Mouse (Mus musculus) midbrain, embryonic 13.5 days (tissue): ENCODE measurements at regions not wholly inside any gene's neighbourhood (a gene's known extent, or its start where the extent isn't known, plus 50 kb on each side); places are given as distances from the start of the nearest gene placed in this dataset.

Experiments
- ATAC-seq: fragments of 200-750 bp; cut with Nextera tagmentation; 2 replicates; pipeline ENCODE4 v1.8.0; 2017; ENCODE audit warnings: mild to moderate bottlenecking, moderate TSS enrichment, moderate library complexity
- H3K27ac ChIP-seq: fragments of 300-500 bp; sonication (generic); 2 replicates; pipeline ENCODE4 v1.5.1; 2015; ENCODE audit warnings: inconsistent platforms, mild to moderate bottlenecking, moderate library complexity
- H3K27me3 ChIP-seq: fragments of 300-500 bp; sonication (generic); 2 replicates; pipeline ENCODE4 v1.6.1; 2015; ENCODE audit warnings: mild to moderate bottlenecking, inconsistent platforms
- H3K36me3 ChIP-seq: fragments of 300-500 bp; sonication (generic); 2 replicates; pipeline ENCODE4 v1.6.1; 2015; ENCODE audit warnings: mild to moderate bottlenecking, inconsistent platforms
- H3K4me1 ChIP-seq: fragments of 300-500 bp; sonication (generic); replicated peaks from 2 replicates; pipeline ENCODE4 v1.6.1; 2015; ENCODE audit warnings: inconsistent platforms
- H3K4me2 ChIP-seq: fragments of 300-500 bp; sonication (generic); replicated peaks from 2 replicates; pipeline ENCODE4 v1.6.1; 2015; ENCODE audit warnings: moderate library complexity, mild to moderate bottlenecking, inconsistent platforms
- H3K4me3 ChIP-seq: fragments of 300-500 bp; sonication (generic); replicated peaks from 2 replicates; pipeline ENCODE4 v1.5.1; 2015; ENCODE audit warnings: mild to moderate bottlenecking, inconsistent platforms
- H3K9ac ChIP-seq: fragments of 300-500 bp; sonication (generic); replicated peaks from 2 replicates; pipeline ENCODE4 v1.6.1; 2015; ENCODE audit warnings: mild to moderate bottlenecking, inconsistent platforms
- H3K9me3 ChIP-seq: fragments of 300-500 bp; sonication (generic); 2 replicates; pipeline ENCODE4 v1.6.1; 2016; ENCODE audit warnings: mild to moderate bottlenecking, inconsistent platforms
- WGBS: fragments of 180-500 bp; shearing (Covaris S2); methylation state at CpG from one replicate; pipeline ENCODE4 v1.1.7; 2015; 5-methylcytosine and 5-hydroxymethylcytosine counted together

DNA sequence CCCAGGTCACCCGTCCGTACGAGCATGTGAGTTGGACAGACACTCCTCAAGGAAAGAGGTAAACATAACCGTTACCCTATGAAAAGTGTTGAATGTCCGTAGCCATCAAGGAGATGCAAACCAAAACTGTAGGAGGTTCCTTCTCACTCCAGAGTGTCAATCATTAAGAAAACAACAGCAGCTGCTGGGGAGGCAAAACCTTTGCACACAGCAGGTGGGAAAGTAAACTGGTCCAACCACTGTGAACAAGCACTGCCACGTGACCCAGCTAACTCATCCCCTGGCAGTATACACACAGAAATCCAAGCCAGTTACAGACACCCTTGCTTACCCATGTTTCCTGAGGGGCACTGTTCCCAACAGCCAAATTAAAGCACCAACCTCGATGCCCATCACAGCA, 54.7 kb upstream of the Irx5 start:
- no peak overlapping the region for H3K27ac ChIP-seq
- 84% methylated on average over 7 of the region's 7 CpGs for WGBS
- H3K27me3 ChIP-seq, result no peaks in the 10 kb centered on the region
- H3K4me1 ChIP-seq, result no peaks in the 10 kb centered on the region
- no peak for ATAC-seq
- peaks cover 8% of the 10 kb centered on the region for H3K9me3 ChIP-seq
- no peak overlapping the region for H3K9ac ChIP-seq
- peaks cover 4% of the 10 kb centered on the region; the same call in 1 of the 2 replicates for H3K36me3 ChIP-seq
- H3K4me3 ChIP-seq, result no peak overlapping the region
- no peak overlapping the region for H3K4me2 ChIP-seq

DNA sequence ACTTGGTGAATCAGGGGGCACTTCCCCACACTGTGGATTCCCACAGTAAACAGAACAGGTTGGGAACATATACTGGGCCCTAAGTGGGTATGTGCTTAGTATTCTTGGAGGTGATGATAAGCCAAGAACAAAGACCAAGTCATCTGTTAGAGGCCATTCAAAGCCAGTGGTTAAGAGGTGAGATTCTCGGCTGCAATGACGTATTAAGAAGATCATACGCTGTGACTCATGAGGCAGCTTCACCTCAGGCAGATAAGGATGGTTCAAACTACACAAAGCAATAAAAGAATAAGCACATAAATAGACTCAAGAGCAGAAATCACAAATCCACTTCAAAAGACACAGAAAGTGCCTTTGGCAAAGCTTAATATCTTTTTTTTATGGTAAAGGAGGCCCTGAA, 56.4 kb upstream of the Irx5 start:
- Histone ChIP-seq H3K9me3 (peaks cover 8% of the 10 kb centered on the region), H3K4me1 (no peaks in the 10 kb centered on the region), H3K27ac (no peak overlapping the region), H3K36me3 (peaks cover 4% of the 10 kb centered on the region; the same call in 1 of the 2 replicates), H3K27me3 (no peaks in the 10 kb centered on the region), H3K4me2 (no peak overlapping the region), H3K9ac (no peak overlapping the region), H3K4me3 (no peak overlapping the region)
- WGBS, result 90% methylated on average over 3 of the region's 3 CpGs
- no peak for ATAC-seq

DNA sequence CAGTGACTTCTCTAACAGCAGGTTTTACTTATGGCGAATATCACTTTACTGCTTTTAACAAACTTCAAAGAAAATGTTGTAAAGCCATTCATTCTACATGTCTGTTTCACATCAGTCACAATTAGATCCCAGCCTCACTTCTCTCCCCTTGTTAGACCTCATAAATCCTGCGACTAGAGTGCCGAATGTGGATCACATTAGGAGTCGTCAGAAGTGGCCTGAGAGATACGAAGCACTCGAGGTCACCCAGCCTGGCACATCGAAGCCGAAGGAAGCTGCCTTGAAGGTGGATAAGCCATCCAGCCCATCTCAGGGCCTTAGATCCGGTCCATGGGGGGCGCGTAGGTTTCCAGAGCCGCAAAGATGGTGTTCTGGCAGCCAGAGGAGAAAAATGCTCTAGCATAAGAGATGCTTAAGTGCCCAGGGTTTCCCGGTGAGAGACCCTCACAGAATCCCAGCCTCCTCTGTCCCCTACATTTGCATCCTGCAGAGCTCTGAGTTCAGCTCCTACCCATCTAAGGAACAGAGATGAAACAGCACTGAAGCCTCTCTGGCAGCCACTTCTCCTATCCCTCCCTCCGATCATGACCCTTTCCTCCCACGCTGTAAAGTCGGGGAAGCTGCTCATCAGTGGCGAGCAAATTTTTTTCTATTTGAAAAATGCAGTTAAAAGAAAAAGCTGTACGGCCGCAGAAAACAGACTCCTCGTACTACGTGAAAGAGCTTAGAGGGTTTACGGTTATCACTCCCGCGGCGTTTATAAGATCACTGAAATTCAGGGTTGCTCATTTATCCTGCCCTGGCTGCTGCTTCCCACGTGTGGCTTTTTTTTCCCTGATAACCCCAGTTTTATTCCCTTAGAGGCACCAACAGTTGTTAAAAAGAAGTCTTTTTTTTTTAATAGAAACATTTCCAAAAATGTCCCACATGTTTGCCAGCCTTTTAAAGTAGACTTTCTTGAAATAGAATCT, 70.3 kb upstream of the Irx5 start:
- H3K4me1 ChIP-seq, result 0 out of 2 replicates have a peak, but pooled peaks cover 5% of the 10 kb centered on the region
- ATAC-seq, result no peak
- no peak overlapping the region for H3K9ac ChIP-seq
- 77% methylated on average over 26 of the region's 26 CpGs for WGBS
- H3K36me3 ChIP-seq, result no peaks in the 10 kb centered on the region
- no peak overlapping the region for H3K27ac ChIP-seq
- no peak overlapping the region for H3K4me3 ChIP-seq
- no peaks in the 10 kb centered on the region for H3K9me3 ChIP-seq
- H3K4me2 ChIP-seq, result no peak overlapping the region
- 0 out of 2 replicates have a peak, but pooled peaks cover 3% of the 10 kb centered on the region for H3K27me3 ChIP-seq

DNA sequence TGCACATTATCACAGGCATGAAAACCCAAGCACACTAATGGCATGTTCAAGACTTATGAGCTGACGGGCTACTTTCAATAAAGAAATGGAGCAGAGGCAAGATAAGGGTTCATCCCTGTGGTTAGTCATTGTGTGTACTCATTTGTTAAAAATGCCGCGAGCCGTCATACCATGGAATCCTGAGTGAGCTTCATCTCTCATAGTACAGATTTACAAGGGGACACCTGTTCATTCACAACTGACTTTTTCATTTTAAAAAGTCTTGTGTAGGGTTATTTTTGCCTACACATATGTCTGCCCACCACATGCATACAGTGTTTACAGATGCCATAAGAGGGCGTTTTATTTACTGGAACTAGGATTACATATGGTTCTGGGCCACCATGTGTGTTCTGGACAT, 81.7 kb upstream of the Irx5 start:
- ATAC-seq, result no peak
- H3K27me3 ChIP-seq, result 0 out of 2 replicates have a peak, but pooled peaks cover 4% of the 10 kb centered on the region
- H3K4me3 ChIP-seq, result no peak overlapping the region
- no peak overlapping the region for H3K9ac ChIP-seq
- no peaks in the 10 kb centered on the region for H3K9me3 ChIP-seq
- H3K27ac ChIP-seq, result no peak overlapping the region
- H3K4me1 ChIP-seq, result no peaks in the 10 kb centered on the region
- H3K4me2 ChIP-seq, result no peak overlapping the region
- WGBS, result 90% methylated on average over 5 of the region's 5 CpGs
- H3K36me3 ChIP-seq, result no peaks in the 10 kb centered on the region

DNA sequence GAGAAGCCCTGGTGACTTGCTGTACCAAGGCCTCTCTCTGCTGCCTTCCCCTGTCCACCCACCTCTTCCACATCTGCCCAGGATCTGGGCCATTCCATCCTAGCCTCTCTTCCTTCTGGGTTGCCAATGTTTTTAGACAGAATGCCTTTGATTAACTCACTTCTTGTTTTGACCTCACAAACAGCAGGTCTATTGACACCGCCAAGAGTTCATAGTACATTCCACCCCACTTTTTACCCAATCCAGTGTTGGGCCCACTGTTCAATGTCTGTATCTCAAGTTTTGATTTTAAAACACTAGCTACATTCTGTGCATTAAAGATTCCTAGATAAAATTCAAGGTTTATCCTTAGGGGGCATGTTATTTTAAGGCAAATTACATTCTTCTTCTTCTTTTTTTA, 84.7 kb upstream of the Irx5 start:
- no peak for ATAC-seq
- Histone ChIP-seq H3K4me3 (no peak overlapping the region), H3K36me3 (no peaks in the 10 kb centered on the region), H3K4me2 (no peak overlapping the region), H3K27me3 (0 out of 2 replicates have a peak, but pooled peaks cover 4% of the 10 kb centered on the region), H3K27ac (no peak overlapping the region), H3K9me3 (peaks cover 9% of the 10 kb centered on the region), H3K9ac (no peak overlapping the region), H3K4me1 (no peaks in the 10 kb centered on the region)
- 97% methylated on average over 1 of the region's 1 CpGs for WGBS

DNA sequence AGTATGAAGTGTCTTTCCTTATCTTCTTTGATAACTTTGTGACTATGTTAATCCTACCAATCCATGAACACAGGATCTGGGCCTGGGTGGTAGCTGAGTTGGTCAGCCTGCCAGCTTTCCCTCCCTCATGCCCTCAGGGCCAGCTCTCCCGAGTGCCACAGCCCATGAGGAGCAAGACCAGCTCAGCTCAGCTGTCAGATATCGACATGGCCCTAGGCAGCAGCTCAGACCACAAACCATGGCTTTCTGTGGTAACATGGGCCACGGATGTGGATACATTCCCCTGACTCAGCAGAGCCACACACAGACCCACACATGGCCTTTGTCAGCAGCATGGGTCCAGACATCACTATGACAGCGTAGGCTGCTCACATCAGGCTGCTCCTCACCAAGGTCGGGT, 85.4 kb upstream of the Irx5 start:
- Histone ChIP-seq H3K27ac (no peak overlapping the region), H3K36me3 (no peaks in the 10 kb centered on the region), H3K9me3 (peaks cover 9% of the 10 kb centered on the region), H3K27me3 (0 out of 2 replicates have a peak, but pooled peaks cover 4% of the 10 kb centered on the region), H3K9ac (no peak overlapping the region), H3K4me2 (no peak overlapping the region), H3K4me3 (no peak overlapping the region), H3K4me1 (no peaks in the 10 kb centered on the region)
- ATAC-seq, result no peak
- WGBS, result 83% methylated on average over 5 of the region's 5 CpGs

DNA sequence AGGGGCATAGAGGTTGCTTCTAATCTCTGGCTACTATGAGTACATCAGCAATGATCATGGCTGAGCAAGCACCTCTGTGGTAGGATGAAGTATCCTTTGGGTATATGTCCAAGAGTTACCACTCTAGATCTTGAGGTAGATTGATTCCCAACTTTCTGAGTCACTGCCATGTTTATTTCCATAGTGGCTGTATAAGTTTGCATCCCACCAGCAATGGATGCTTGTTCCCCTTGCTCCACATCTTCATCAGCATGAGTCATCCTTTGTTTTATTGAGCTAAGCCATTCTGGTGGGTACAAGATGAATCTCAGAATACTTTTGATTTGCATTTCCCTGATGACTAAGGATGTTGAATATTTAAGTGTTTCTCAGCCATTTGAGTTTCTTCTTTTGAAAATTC, 86.8 kb upstream of the Irx5 start:
- 0 out of 2 replicates have a peak, but pooled peaks cover 4% of the 10 kb centered on the region for H3K27me3 ChIP-seq
- H3K4me2 ChIP-seq, result no peak overlapping the region
- ATAC-seq, result no peak
- H3K36me3 ChIP-seq, result no peaks in the 10 kb centered on the region
- H3K9me3 ChIP-seq, result peaks cover 9% of the 10 kb centered on the region
- H3K9ac ChIP-seq, result no peak overlapping the region
- H3K4me3 ChIP-seq, result no peak overlapping the region
- H3K27ac ChIP-seq, result no peak overlapping the region
- peaks cover 10% of the 10 kb centered on the region for H3K4me1 ChIP-seq

DNA sequence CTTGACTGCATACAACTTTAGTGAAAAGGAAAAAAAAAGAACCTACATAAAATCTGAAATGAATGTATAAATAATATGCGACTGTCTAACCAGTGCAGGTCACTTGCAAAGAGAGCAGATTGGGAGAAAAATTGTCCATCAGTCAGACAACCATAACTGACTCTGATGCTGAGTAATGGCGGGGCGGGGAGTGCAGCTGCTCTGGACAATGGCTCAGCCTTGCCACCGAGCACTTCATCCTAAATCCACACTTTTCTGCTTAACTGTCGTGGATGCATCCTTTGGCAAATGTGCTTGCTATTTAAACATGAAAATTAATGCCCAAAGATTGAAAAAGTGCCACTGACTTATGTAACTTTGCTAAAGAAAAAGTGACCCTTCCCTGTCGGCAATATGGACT, 90.0 kb upstream of the Irx5 start:
- Histone ChIP-seq H3K36me3 (no peaks in the 10 kb centered on the region), H3K4me3 (no peak overlapping the region), H3K27me3 (peaks cover 10% of the 10 kb centered on the region; the same call in 1 of the 2 replicates), H3K4me1 (peaks cover 12% of the 10 kb centered on the region), H3K9ac (no peak overlapping the region), H3K9me3 (peaks cover 9% of the 10 kb centered on the region), H3K4me2 (no peak overlapping the region), H3K27ac (no peak overlapping the region)
- 73% methylated on average over 6 of the region's 6 CpGs for WGBS
- ATAC-seq, result no peak

DNA sequence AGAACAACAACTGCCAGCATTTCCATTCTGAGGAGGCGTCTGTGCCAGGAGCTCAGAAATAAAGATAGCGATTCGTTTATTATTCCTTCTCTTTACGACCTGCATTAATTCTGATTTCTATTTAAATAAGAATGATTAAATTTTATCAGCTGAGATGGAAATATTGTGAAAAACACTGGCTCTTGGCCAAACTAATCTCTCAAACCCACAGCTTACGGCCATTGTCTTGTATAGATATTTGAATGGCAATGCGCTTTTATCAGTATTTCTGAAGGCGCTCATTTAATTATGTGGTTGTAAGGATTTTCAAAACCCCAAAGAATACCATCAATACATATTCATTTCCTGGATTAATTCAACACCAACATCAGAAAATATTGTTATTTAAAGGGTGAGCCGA, 97.4 kb upstream of the Irx5 start:
- peaks cover 16% of the 10 kb centered on the region; the same call in 1 of the 2 replicates for H3K4me1 ChIP-seq
- ATAC-seq, result no peak
- no peak overlapping the region for H3K4me2 ChIP-seq
- H3K27me3 ChIP-seq, result peaks cover 12% of the 10 kb centered on the region; the same call in 1 of the 2 replicates
- H3K4me3 ChIP-seq, result no peak overlapping the region
- H3K9me3 ChIP-seq, result no peaks in the 10 kb centered on the region
- H3K27ac ChIP-seq, result no peak overlapping the region
- 65% methylated on average over 8 of the region's 8 CpGs for WGBS
- H3K9ac ChIP-seq, result no peak overlapping the region
- H3K36me3 ChIP-seq, result no peaks in the 10 kb centered on the region

DNA sequence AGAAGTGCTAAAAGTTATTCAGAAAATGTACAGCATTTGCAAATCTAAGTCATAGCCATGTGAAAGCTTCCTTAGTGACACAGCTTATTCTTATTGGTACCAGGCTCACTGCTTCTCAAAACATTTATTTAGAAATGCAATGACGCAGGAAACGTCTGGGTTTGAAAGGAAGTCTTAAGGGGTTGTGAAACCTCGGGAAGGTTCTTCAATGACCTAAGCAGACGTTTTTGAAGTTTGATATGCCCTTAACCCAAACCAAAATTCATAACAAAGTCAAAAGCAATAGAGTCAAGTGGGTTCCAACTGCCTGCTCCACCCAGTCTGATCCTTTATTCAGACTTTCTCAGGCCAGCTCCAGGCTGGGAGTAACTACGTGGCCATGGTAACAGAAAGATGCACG, 99.2 kb upstream of the Irx5 start:
- Histone ChIP-seq H3K4me3 (no peak overlapping the region), H3K27me3 (peaks cover 8% of the 10 kb centered on the region; the same call in 1 of the 2 replicates), H3K9ac (no peak overlapping the region), H3K4me1 (peaks cover 19% of the 10 kb centered on the region), H3K27ac (no peak overlapping the region), H3K36me3 (no peaks in the 10 kb centered on the region), H3K9me3 (no peaks in the 10 kb centered on the region), H3K4me2 (no peak overlapping the region)
- ATAC-seq, result no peak
- WGBS, result 68% methylated on average over 6 of the region's 6 CpGs

DNA sequence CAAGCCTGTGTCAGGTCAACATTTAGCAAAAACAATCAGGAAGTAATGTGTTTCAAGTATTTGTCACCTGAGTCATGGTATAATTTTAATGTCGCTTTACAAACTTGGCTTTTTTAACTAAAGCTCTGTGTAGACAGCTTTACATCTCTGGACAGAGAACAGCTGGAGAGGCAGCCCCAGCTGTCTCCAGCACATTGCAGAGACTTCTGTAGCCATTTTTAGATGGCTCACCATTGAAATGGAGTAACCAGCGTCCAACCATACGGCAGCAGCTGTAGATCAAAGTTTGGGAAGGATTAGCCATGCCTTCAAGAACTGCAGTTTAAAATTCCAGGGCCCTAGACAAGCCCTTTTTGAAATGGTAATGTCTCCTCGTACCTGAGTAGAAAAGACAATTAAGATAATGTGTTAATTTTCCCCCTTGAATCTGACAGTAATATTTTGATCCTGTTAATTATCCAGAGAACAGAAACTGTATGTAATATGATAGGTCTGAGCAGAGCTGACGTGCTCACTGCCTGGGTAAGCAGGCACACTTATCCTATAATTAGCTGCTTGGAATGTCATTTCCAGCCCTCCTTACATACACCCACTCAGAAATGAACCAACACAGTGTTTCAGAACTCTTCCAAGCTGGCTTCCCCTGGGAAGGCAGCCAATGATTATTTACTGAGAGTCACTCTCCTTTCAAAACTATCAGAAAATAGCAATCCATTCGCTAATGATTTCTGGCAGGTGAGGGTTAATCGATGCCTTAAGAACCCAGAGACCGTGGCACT, 104.6 kb upstream of the Irx5 start:
- Histone ChIP-seq H3K4me2 (no peak overlapping the region), H3K27me3 (peaks cover 13% of the 10 kb centered on the region; the same call in 1 of the 2 replicates), H3K27ac (no peak overlapping the region), H3K4me1 (peaks cover 17% of the 10 kb centered on the region), H3K4me3 (no peak overlapping the region), H3K9ac (no peak overlapping the region), H3K9me3 (no peaks in the 10 kb centered on the region), H3K36me3 (no peaks in the 10 kb centered on the region)
- WGBS, result 39% methylated on average over 8 of the region's 8 CpGs
- peak; percentile 76; the same call in 1 of the 2 replicates for ATAC-seq

DNA sequence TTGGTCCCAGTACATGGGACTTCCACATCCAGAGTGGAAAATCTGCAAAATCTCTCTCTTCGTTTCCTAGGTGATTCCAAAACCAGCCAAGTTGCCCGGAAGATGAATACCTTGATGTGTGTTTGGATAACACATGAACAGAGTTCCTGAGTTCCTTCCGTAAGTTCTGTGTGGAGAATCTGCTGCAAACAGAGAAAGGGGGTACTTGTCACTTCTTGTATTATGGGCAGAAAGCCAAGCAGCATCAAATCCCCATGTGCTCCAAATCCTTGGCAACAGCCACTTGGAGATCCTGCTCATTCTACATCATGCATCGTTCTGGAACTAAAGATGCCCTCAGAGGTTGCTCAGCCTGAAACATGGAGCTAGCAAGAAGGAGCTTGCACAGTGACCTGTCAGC, 111.1 kb upstream of the Irx5 start:
- H3K27ac ChIP-seq, result no peak overlapping the region
- no peak overlapping the region for H3K4me2 ChIP-seq
- no peaks in the 10 kb centered on the region for H3K36me3 ChIP-seq
- no peak for ATAC-seq
- 0 out of 2 replicates have a peak, but pooled peaks cover 2% of the 10 kb centered on the region for H3K4me1 ChIP-seq
- peaks cover 13% of the 10 kb centered on the region; the same call in 1 of the 2 replicates for H3K27me3 ChIP-seq
- H3K9ac ChIP-seq, result no peak overlapping the region
- no peak overlapping the region for H3K4me3 ChIP-seq
- no peaks in the 10 kb centered on the region for H3K9me3 ChIP-seq
- 81% methylated on average over 4 of the region's 4 CpGs for WGBS
